Mouse (Mus musculus) heart, postnatal 0 days (tissue): Measurements from ENCODE around the gene Tsnaxip1. TPM values are rescaled to one million over a fixed set of nuclear protein-coding genes. Genes with fewer than 3 reads are reported as not detected.
A peak's percentile ranks its signal among the peaks of the same experiment; 100 is the strongest.

Experiments
- ATAC-seq: fragments of 200-750 bp; cut with Nextera tagmentation; 2 replicates; pipeline ENCODE4 v1.8.0; 2017; ENCODE audit warnings: low read depth, moderate number of reproducible peaks, moderate library complexity; ENCODE audit not compliant: insufficient read depth
- DNase-seq: peaks from one replicate; pipeline ENCODE4 v3.0.0-alpha.2; 2016; ENCODE audit warnings: low spot score
- H3K27ac ChIP-seq: fragments of 300-500 bp; sonication (generic); 2 replicates; pipeline ENCODE4 v1.5.1; 2014; ENCODE audit warnings: low read depth, mild to moderate bottlenecking
- H3K27me3 ChIP-seq: fragments of 300-500 bp; sonication (generic); 2 replicates; pipeline ENCODE4 v1.6.1; 2014; ENCODE audit warnings: low read length, mixed read lengths; ENCODE audit not compliant: control insufficient read depth, insufficient read depth
- H3K36me3 ChIP-seq: fragments of 300-500 bp; sonication (generic); replicated peaks from 2 replicates; pipeline ENCODE4 v1.6.1; 2014; ENCODE audit warnings: low read length, mixed read lengths; ENCODE audit not compliant: control insufficient read depth, insufficient read depth
- H3K4me1 ChIP-seq: fragments of 300-500 bp; sonication (generic); 2 replicates; pipeline ENCODE4 v1.6.1; 2014; ENCODE audit warnings: antibody characterized with exemption; ENCODE audit not compliant: control insufficient read depth, insufficient read depth
- H3K4me2 ChIP-seq: fragments of 300-500 bp; sonication (generic); 2 replicates; pipeline ENCODE4 v1.6.1; 2014; ENCODE audit warnings: low read depth, mild to moderate bottlenecking, low read length, moderate library complexity
- H3K4me3 ChIP-seq: fragments of 300-500 bp; sonication (generic); 2 replicates; pipeline ENCODE4 v1.5.1; 2014; ENCODE audit warnings: low read depth, low read length
- H3K9ac ChIP-seq: fragments of 300-500 bp; sonication (generic); replicated peaks from 2 replicates; pipeline ENCODE4 v1.6.1; 2014; ENCODE audit warnings: low read depth, low read length, mixed read lengths
- H3K9me3 ChIP-seq: fragments of 300-500 bp; sonication (generic); replicated peaks from 2 replicates; pipeline ENCODE4 v1.6.1; 2016; ENCODE audit warnings: low read length; ENCODE audit not compliant: control insufficient read depth
- CTCF ChIP-seq: IDR thresholded peaks from 2 replicates; pipeline ENCODE4 v1.5.1; 2016; ENCODE audit warnings: antibody characterized with exemption, control low read depth, low read depth
- EP300 ChIP-seq: IDR thresholded peaks from 2 replicates; pipeline ENCODE4 v1.6.1; 2016; ENCODE audit warnings: antibody characterized with exemption, low read depth
- WGBS: fragments of 180-500 bp; shearing (Covaris S2); extraction: QIAGEN DNeasy Blood & Tissue Kit; methylation state at CpG from one replicate; pipeline ENCODE4 v1.1.7; 2014; 5-methylcytosine and 5-hydroxymethylcytosine counted together
- polyA plus RNA-seq: library from polyadenylated mRNA; unstranded; fragments of >200 nt; fragmentation: Nextera tagmentation; extraction: Ambion mirVana; gene quantifications from 2 replicates; pipeline ENCODE4 v1.2.1, GENCODE M21; 2015
- total RNA-seq: library from RNA; depleted of rRNA; stranded (reverse); fragments of >200 nt; gene quantifications from 2 replicates; pipeline ENCODE4 v1.2.3, GENCODE M21; 2014; ENCODE audit warnings: low replicate concordance

Gene Tsnaxip1
- total and polyA plus RNA-seq, 2 experiments from 2014 or later, result not detected

- TF ChIP-seq EP300 (peak; percentile 37; the same call in 1 of the 2 replicates), CTCF (no peak)
- WGBS, result under 1% methylated on average over 34 of the region's 34 CpGs
- DNase-seq (peak; percentile 86), ATAC-seq (peak; percentile 65)
- Histone ChIP-seq H3K36me3 (peaks cover 30% of the 10 kb centered on the region), H3K27ac (peak overlapping the region; percentile 40), H3K4me3 (peak overlapping the region; percentile 63), H3K4me2 (peak overlapping the region; percentile 72), H3K9ac (peak overlapping the region; percentile 70), H3K9me3 (no peaks in the 10 kb centered on the region), H3K4me1 (peaks cover 18% of the 10 kb centered on the region), H3K27me3 (no peaks in the 10 kb centered on the region)
These were observed 24.2 kb downstream of the Tsnaxip1 start for GRCm38 (mm10) chr8:105851651-105852143.

GRCm38 (mm10) chr8:105852146-105852729 is 24.7 kb downstream of the Tsnaxip1 start:
- Histone ChIP-seq H3K4me1 (peaks cover 22% of the 10 kb centered on the region), H3K4me3 (peak overlapping the region; percentile 63), H3K27ac (no peak overlapping the region), H3K9ac (no peak overlapping the region; the same call in 1 of the 2 replicates), H3K27me3 (no peaks in the 10 kb centered on the region), H3K9me3 (no peaks in the 10 kb centered on the region), H3K4me2 (0 out of 2 replicates have a peak overlapping the region, but pooled peaks have one; percentile 72), H3K36me3 (peaks cover 25% of the 10 kb centered on the region)
- TF ChIP-seq CTCF (no peak), EP300 (no peak)
- 78% methylated on average over 12 of the region's 12 CpGs for WGBS
- ATAC-seq (no peak), DNase-seq (no peak)

- H3K9me3 ChIP-seq, result no peaks in the 10 kb centered on the region
- WGBS, result 91% methylated on average over 3 of the region's 3 CpGs
- H3K4me1 ChIP-seq, result peaks cover 29% of the 10 kb centered on the region
- no peak within 1 kb of the TSS for H3K4me2 ChIP-seq
- H3K27me3 ChIP-seq, result no peaks in the 10 kb centered on the region
- TF ChIP-seq EP300, result no peak
- TF ChIP-seq CTCF, result no peak
- no peak within 1 kb of the TSS for H3K4me3 ChIP-seq
- H3K9ac ChIP-seq, result no peak within 1 kb of the TSS
- ATAC-seq, result no peak
- H3K36me3 ChIP-seq, result peaks cover 16% of the 10 kb centered on the region
- no peak within 1 kb of the TSS for H3K27ac ChIP-seq
- DNase-seq, result no peak
These were observed 25.6 kb downstream of the Tsnaxip1 start, which contains the start of gene Cenpt for GRCm38 (mm10) chr8:105853178-105853577. Gene Cenpt (minus strand): TSS chr8:105853278.

- peak overlapping the region; percentile 91 for H3K4me2 ChIP-seq
- H3K36me3 ChIP-seq, result peaks cover 5% of the 10 kb centered on the region
- no peaks in the 10 kb centered on the region for H3K9me3 ChIP-seq
- no peak overlapping the region for H3K27ac ChIP-seq
- 22% methylated on average over 8 of the region's 8 CpGs for WGBS
- H3K27me3 ChIP-seq, result no peaks in the 10 kb centered on the region
- DNase-seq (no peak), ATAC-seq (peak; percentile 1; the same call in 1 of the 2 replicates)
- peak overlapping the region; percentile 70 for H3K9ac ChIP-seq
- no peak for TF ChIP-seq EP300
- TF ChIP-seq CTCF, result no peak
- peaks cover 29% of the 10 kb centered on the region for H3K4me1 ChIP-seq
- H3K4me3 ChIP-seq, result peak overlapping the region; percentile 68
These were observed 26.8 kb downstream of the Tsnaxip1 start for GRCm38 (mm10) chr8:105854303-105854702.

GRCm38 (mm10) chr8:105854715-105855216 is 27.2 kb downstream of the Tsnaxip1 start, which contains the start of gene Thap11:
Gene Thap11 (plus strand): TSS chr8:105855132.
- Histone ChIP-seq H3K27ac (peak within 1 kb of the TSS; percentile 84), H3K36me3 (0 out of 2 replicates have a peak, but pooled peaks cover under 1% of the 10 kb centered on the region), H3K27me3 (no peaks in the 10 kb centered on the region), H3K9ac (peak within 1 kb of the TSS; percentile 70), H3K4me3 (peak within 1 kb of the TSS; percentile 68), H3K4me1 (peaks cover 33% of the 10 kb centered on the region), H3K9me3 (no peaks in the 10 kb centered on the region), H3K4me2 (peak within 1 kb of the TSS; percentile 91)
- ATAC-seq (peak; percentile 92), DNase-seq (peak; percentile 93)
- WGBS, result under 1% methylated on average over 43 of the region's 43 CpGs
- TF ChIP-seq CTCF (peak; percentile 82), EP300 (peak; percentile 72; the same call in 1 of the 2 replicates)
